Mouse (Mus musculus) limb, embryonic 15.5 days (tissue): Measurements from ENCODE around the gene Smim4. TPM values are rescaled to one million over a fixed set of nuclear protein-coding genes. Genes with fewer than 3 reads are reported as not detected.

Experiments used
- ATAC-seq: fragments of 200-750 bp; cut with Nextera tagmentation; 2 replicates; pipeline ENCODE4 v1.8.0; 2017; ENCODE audit warnings: low read depth, moderate TSS enrichment; ENCODE audit not compliant: insufficient number of reproducible peaks, low FRiP score, low TSS enrichment
- H3K27ac ChIP-seq: fragments of 300-500 bp; sonication (generic); 2 replicates; pipeline ENCODE4 v1.5.1; 2015; ENCODE audit warnings: moderate library complexity, mild to moderate bottlenecking, inconsistent platforms
- H3K27me3 ChIP-seq: fragments of 300-500 bp; sonication (generic); 2 replicates; pipeline ENCODE4 v1.6.1; 2015; ENCODE audit warnings: inconsistent platforms
- H3K36me3 ChIP-seq: fragments of 300-500 bp; sonication (generic); 2 replicates; pipeline ENCODE4 v1.6.1; 2015; ENCODE audit warnings: inconsistent platforms
- H3K4me1 ChIP-seq: fragments of 300-500 bp; sonication (generic); 2 replicates; pipeline ENCODE4 v1.6.1; 2015; ENCODE audit warnings: inconsistent platforms
- H3K4me2 ChIP-seq: fragments of 300-500 bp; sonication (generic); 2 replicates; pipeline ENCODE4 v1.6.1; 2015; ENCODE audit warnings: mild to moderate bottlenecking, inconsistent platforms
- H3K4me3 ChIP-seq: fragments of 300-500 bp; sonication (generic); 2 replicates; pipeline ENCODE4 v1.5.1; 2015; ENCODE audit warnings: mild to moderate bottlenecking, inconsistent platforms
- H3K9ac ChIP-seq: fragments of 300-500 bp; sonication (generic); 2 replicates; pipeline ENCODE4 v1.6.1; 2015; ENCODE audit warnings: inconsistent platforms
- H3K9me3 ChIP-seq: fragments of 300-500 bp; sonication (generic); 2 replicates; pipeline ENCODE4 v1.6.1; 2016; ENCODE audit warnings: inconsistent platforms
- WGBS: fragments of 180-500 bp; shearing (Covaris S2); methylation state at CpG from one replicate; pipeline ENCODE4 v1.1.7; 2015; 5-methylcytosine and 5-hydroxymethylcytosine counted together
- polyA plus RNA-seq: library from polyadenylated mRNA; unstranded; fragments of >200 nt; fragmentation: Nextera tagmentation; extraction: Ambion mirVana; gene quantifications from 2 replicates; pipeline ENCODE4 v1.2.1, GENCODE M21; 2015

Gene Smim4
- polyA plus RNA-seq, 1 experiment from 2014 or later: 58.9 TPM

DNA sequence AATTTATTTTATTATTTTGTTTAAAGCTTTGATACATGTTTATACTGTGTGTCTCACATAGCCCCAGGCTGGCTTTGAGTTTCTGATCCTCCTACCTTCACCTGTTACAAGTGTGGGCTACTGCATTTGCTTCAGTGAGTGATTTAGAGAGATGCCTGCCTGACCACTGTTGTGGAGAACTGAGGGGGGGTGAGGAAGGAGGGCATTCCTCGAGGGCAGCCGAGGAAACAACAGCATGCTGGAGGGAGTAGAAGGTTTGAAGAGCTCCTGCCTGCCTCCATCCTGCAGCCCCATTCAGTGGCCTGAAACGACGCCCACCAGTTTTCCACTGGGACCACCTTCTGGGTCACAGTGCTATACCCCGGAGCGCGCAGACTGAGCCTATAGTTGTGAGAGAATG lies 36.7 kb upstream of the Smim4 start:
- Histone ChIP-seq H3K4me3 (no peak overlapping the region), H3K27me3 (no peaks in the 10 kb centered on the region), H3K9me3 (no peaks in the 10 kb centered on the region), H3K36me3 (peaks cover 8% of the 10 kb centered on the region), H3K27ac (no peak overlapping the region), H3K4me2 (no peak overlapping the region), H3K4me1 (peaks cover 27% of the 10 kb centered on the region), H3K9ac (no peak overlapping the region)
- no peak for ATAC-seq
- 55% methylated on average over 7 of the region's 7 CpGs for WGBS

- Histone ChIP-seq H3K36me3 (peaks cover 3% of the 10 kb centered on the region; the same call in 1 of the 2 replicates), H3K4me1 (peaks cover 27% of the 10 kb centered on the region), H3K4me2 (no peak overlapping the region), H3K27ac (no peak overlapping the region), H3K9ac (no peak overlapping the region), H3K27me3 (no peaks in the 10 kb centered on the region), H3K4me3 (no peak overlapping the region), H3K9me3 (no peaks in the 10 kb centered on the region)
- no peak for ATAC-seq
- WGBS: 66% methylated on average over 2 of the region's 2 CpGs
Measured at GRCm38 (mm10) chr14:31165010-31165409, 36.3 kb upstream of the Smim4 start.

- Histone ChIP-seq H3K27me3 (no peaks in the 10 kb centered on the region), H3K27ac (no peak overlapping the region), H3K9me3 (no peaks in the 10 kb centered on the region), H3K36me3 (no peaks in the 10 kb centered on the region), H3K4me2 (no peak overlapping the region), H3K4me1 (peaks cover 27% of the 10 kb centered on the region), H3K4me3 (no peak overlapping the region), H3K9ac (no peak overlapping the region)
- 78% methylated on average over 8 of the region's 8 CpGs for WGBS
- ATAC-seq: no peak
Measured at GRCm38 (mm10) chr14:31164067-31164466, 35.3 kb upstream of the Smim4 start.

DNA sequence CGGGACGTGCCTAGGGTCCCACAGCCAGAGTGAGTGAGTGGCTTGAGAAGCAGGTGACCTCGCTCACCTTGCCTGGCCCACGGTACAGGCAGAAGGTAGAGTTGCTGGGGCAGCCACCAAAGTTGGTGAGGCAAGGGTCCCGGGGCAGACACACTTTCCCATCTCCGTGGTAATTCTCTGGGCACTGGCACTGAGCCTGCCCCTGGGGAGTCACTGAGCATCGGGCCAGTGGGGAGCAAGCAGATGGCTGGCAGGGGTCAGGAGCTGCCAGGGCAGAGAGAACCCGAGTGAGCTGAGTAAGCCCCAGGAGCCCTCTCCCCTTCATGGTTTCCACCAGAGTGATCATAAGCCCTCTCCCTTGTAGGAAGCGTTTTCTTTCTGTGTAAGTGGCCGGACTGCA lies 32.9 kb upstream of the Smim4 start:
- H3K36me3 ChIP-seq: no peaks in the 10 kb centered on the region
- H3K27ac ChIP-seq: no peak overlapping the region
- no peak overlapping the region for H3K4me3 ChIP-seq
- H3K4me2 ChIP-seq: no peak overlapping the region
- 84% methylated on average over 10 of the region's 10 CpGs for WGBS
- H3K4me1 ChIP-seq: peaks cover 10% of the 10 kb centered on the region
- no peak overlapping the region for H3K9ac ChIP-seq
- H3K9me3 ChIP-seq: no peaks in the 10 kb centered on the region
- ATAC-seq: no peak
- H3K27me3 ChIP-seq: no peaks in the 10 kb centered on the region

- H3K36me3 ChIP-seq: no peaks in the 10 kb centered on the region
- WGBS: 84% methylated on average over 7 of the region's 7 CpGs
- H3K27ac ChIP-seq: no peak overlapping the region
- no peak overlapping the region for H3K4me3 ChIP-seq
- 0 out of 2 replicates have a peak, but pooled peaks cover 7% of the 10 kb centered on the region for H3K4me1 ChIP-seq
- H3K9me3 ChIP-seq: no peaks in the 10 kb centered on the region
- no peak overlapping the region for H3K9ac ChIP-seq
- no peaks in the 10 kb centered on the region for H3K27me3 ChIP-seq
- no peak overlapping the region for H3K4me2 ChIP-seq
- ATAC-seq: no peak
Measured at GRCm38 (mm10) chr14:31161191-31161590, 32.4 kb upstream of the Smim4 start.

DNA sequence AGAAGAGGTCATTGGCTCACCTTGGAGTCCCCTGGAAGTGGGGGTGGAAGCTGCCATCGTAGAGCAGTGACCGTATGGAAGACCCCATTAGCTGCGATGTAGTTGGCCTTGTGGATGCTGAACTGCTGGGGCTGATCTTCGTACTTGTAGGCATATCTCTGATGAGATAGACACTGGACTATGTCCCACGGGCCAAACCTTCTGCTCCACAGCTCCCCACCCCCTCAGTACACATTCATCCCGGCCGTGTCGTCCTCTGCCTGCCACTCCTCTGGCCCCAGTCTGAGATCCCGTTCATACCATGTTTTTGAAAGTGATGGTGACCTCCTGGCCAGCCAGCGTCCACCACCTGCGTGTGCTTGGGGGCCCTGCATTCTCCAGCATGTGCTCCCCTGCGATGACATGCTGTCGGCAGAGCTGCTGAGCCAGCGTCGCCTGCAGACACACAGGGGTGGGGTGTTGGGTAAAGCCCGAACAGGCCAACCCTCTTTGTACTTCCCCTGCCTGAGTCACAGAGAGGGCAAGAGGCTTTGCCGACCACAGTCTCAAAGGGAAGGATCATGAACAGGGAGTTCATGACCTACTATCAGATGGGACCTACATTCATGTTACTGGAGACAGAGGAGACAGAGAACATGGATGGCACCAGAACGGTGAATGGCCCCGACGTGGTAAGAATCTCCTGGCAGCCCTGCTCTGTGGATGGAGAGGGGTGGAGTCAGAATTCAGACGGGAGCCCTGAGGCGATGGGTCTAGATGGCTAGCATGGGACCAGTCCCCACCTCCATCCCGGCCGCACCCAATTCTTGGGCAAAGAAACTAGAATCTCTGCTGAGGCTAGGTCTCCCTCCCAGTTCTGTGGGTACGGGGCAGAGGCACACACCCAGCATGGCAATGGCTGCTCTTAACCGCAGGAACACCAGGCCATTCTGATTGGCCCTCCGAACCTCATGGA lies 31.7 kb upstream of the Smim4 start:
- 0 out of 2 replicates have a peak, but pooled peaks cover 4% of the 10 kb centered on the region for H3K4me1 ChIP-seq
- no peaks in the 10 kb centered on the region for H3K36me3 ChIP-seq
- H3K27me3 ChIP-seq: no peaks in the 10 kb centered on the region
- WGBS: 67% methylated on average over 27 of the region's 27 CpGs
- H3K9ac ChIP-seq: no peak overlapping the region
- no peak for ATAC-seq
- no peak overlapping the region for H3K4me2 ChIP-seq
- no peaks in the 10 kb centered on the region for H3K9me3 ChIP-seq
- H3K27ac ChIP-seq: no peak overlapping the region
- no peak overlapping the region for H3K4me3 ChIP-seq

DNA sequence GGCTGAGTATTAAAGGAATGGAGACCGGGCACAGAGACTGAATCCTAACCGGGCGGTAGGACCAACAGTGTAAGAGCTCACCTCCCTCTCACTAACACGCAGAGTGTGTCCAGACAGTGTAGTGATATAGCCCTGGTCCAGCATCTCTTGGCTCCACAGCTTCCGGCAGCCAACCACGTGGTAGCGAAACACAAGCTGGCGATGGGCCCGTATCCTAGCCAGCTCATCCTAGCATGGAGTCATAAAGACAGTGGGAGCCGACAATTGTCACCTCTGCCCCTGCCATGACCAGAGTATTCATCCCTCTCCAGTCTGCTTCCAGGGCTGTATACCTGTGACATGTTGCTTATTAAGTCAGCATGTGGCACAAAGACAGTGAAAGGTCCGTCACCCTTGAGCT lies 16.9 kb upstream of the Smim4 start:
- 91% methylated on average over 11 of the region's 11 CpGs for WGBS
- Histone ChIP-seq H3K4me1 (no peaks in the 10 kb centered on the region), H3K4me3 (no peak overlapping the region), H3K9me3 (no peaks in the 10 kb centered on the region), H3K4me2 (no peak overlapping the region), H3K9ac (no peak overlapping the region), H3K36me3 (peaks cover 20% of the 10 kb centered on the region), H3K27ac (no peak overlapping the region), H3K27me3 (no peaks in the 10 kb centered on the region)
- ATAC-seq: no peak

GRCm38 (mm10) chr14:31141011-31141410 lies 12.3 kb upstream of the Smim4 start:
- 93% methylated on average over 14 of the region's 14 CpGs for WGBS

DNA sequence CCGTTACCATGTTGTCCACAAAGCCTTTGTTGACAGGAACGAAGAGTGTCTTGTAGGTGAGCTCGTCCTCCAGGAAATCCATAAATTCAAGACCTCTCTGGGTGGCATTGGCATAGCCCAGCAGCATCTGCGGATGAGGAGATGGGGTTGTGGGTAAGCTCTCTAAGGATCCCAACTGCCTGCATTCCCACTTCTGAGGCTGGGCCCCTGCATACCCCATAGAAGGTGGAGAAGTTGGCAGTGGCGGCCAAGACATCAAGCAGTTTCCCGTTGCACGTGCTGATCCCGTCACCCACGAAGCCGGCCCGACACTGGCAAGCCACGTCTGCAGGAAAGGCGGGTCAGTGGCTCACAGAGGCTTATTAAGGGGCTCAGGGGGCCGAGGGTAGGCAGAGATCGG lies 11.4 kb upstream of the Smim4 start:
- Histone ChIP-seq H3K4me1 (peaks cover 3% of the 10 kb centered on the region; the same call in 1 of the 2 replicates), H3K27me3 (no peaks in the 10 kb centered on the region), H3K9ac (no peak overlapping the region), H3K9me3 (no peaks in the 10 kb centered on the region), H3K27ac (no peak overlapping the region), H3K36me3 (peaks cover 75% of the 10 kb centered on the region), H3K4me3 (no peak overlapping the region), H3K4me2 (no peak overlapping the region)
- ATAC-seq: no peak
- 88% methylated on average over 15 of the region's 15 CpGs for WGBS

More at GRCm38 (mm10) chr14:31141011-31141410, 12.3 kb upstream of the Smim4 start:
- Histone ChIP-seq H3K4me1 (peaks cover 3% of the 10 kb centered on the region; the same call in 1 of the 2 replicates), H3K4me2 (no peak overlapping the region), H3K9ac (no peak overlapping the region), H3K4me3 (no peak overlapping the region), H3K36me3 (peaks cover 66% of the 10 kb centered on the region), H3K9me3 (no peaks in the 10 kb centered on the region), H3K27ac (no peak overlapping the region), H3K27me3 (no peaks in the 10 kb centered on the region)
- ATAC-seq: no peak

- H3K27ac ChIP-seq: no peak overlapping the region
- ATAC-seq: no peak
- H3K27me3 ChIP-seq: no peaks in the 10 kb centered on the region
- no peak overlapping the region for H3K4me3 ChIP-seq
- no peak overlapping the region for H3K4me2 ChIP-seq
- WGBS: 84% methylated on average over 12 of the region's 12 CpGs
- H3K4me1 ChIP-seq: peaks cover 6% of the 10 kb centered on the region
- H3K9me3 ChIP-seq: no peaks in the 10 kb centered on the region
- no peak overlapping the region for H3K9ac ChIP-seq
- peaks cover 80% of the 10 kb centered on the region for H3K36me3 ChIP-seq
Measured at GRCm38 (mm10) chr14:31139666-31140065, 10.9 kb upstream of the Smim4 start.

- Histone ChIP-seq H3K4me2 (no peak overlapping the region), H3K4me3 (no peak overlapping the region), H3K27ac (no peak overlapping the region), H3K9me3 (no peaks in the 10 kb centered on the region), H3K36me3 (peaks cover 80% of the 10 kb centered on the region), H3K9ac (no peak overlapping the region), H3K27me3 (no peaks in the 10 kb centered on the region), H3K4me1 (peaks cover 13% of the 10 kb centered on the region)
- 95% methylated on average over 9 of the region's 9 CpGs for WGBS
- no peak for ATAC-seq
Measured at GRCm38 (mm10) chr14:31138897-31139429, 10.2 kb upstream of the Smim4 start.

- peaks cover 80% of the 10 kb centered on the region for H3K36me3 ChIP-seq
- WGBS: 88% methylated on average over 25 of the region's 35 CpGs
- H3K27ac ChIP-seq: no peak overlapping the region
- no peak overlapping the region for H3K9ac ChIP-seq
- no peak overlapping the region for H3K4me3 ChIP-seq
- no peak overlapping the region for H3K4me2 ChIP-seq
- peaks cover 20% of the 10 kb centered on the region for H3K4me1 ChIP-seq
- no peak for ATAC-seq
- H3K27me3 ChIP-seq: no peaks in the 10 kb centered on the region
- H3K9me3 ChIP-seq: no peaks in the 10 kb centered on the region
Measured at GRCm38 (mm10) chr14:31138219-31138896, 9.6 kb upstream of the Smim4 start.
